Mouse (Mus musculus): ENCODE data around the gene Gins1. TPM values are rescaled to one million over a fixed set of nuclear protein-coding genes. Genes with fewer than 3 reads are reported as not detected.

The Gins1 gene
- polyA plus RNA-seq, 1 experiment: 14.0 TPM

GRCm38 (mm10) chr2:150959521-150959920 lies 54.3 kb downstream of the Gins1 start:
- H3K36me3 ChIP-seq (ENCODE audit: control insufficient read depth, insufficient read depth, low read length): no peaks in the 10 kb centered on the region
- peaks cover 2% of the 10 kb centered on the region; the same call in 1 of the 2 replicates for H3K4me1 ChIP-seq (ENCODE audit: control insufficient read depth, insufficient read depth, low read length)
- TF ChIP-seq CTCF (IDR thresholded peaks at IDR 0.05; ENCODE audit: control insufficient read depth, insufficient read depth, insufficient replicate concordance, low read depth, low read length): no peak
- no peak for TF ChIP-seq POLR2A (IDR thresholded peaks at IDR 0.05; ENCODE audit: control insufficient read depth, low read depth, low read length)
- H3K4me3 ChIP-seq (ENCODE audit: control insufficient read depth, low read depth, low read length): no peak overlapping the region
- no peaks in the 10 kb centered on the region for H3K27me3 ChIP-seq (ENCODE audit: control insufficient read depth, insufficient read depth, low read length)
- H3K27ac ChIP-seq (ENCODE audit: control insufficient read depth, insufficient read depth, low read depth, low read length): no peak overlapping the region

- no peaks in the 10 kb centered on the region for H3K36me3 ChIP-seq (ENCODE audit: control insufficient read depth, insufficient read depth, low read length)
- no peak overlapping the region for H3K27ac ChIP-seq (ENCODE audit: control insufficient read depth, insufficient read depth, low read depth, low read length)
- H3K4me3 ChIP-seq (ENCODE audit: control insufficient read depth, low read depth, low read length): no peak overlapping the region
- H3K4me1 ChIP-seq (ENCODE audit: control insufficient read depth, insufficient read depth, low read length): peaks cover under 1% of the 10 kb centered on the region; the same call in 1 of the 2 replicates
- TF ChIP-seq CTCF (IDR thresholded peaks at IDR 0.05; ENCODE audit: control insufficient read depth, insufficient read depth, insufficient replicate concordance, low read depth, low read length) (no peak), POLR2A (IDR thresholded peaks at IDR 0.05; ENCODE audit: control insufficient read depth, low read depth, low read length) (no peak)
- H3K27me3 ChIP-seq (ENCODE audit: control insufficient read depth, insufficient read depth, low read length): no peaks in the 10 kb centered on the region
Observed at GRCm38 (mm10) chr2:150963246-150963645, 58.0 kb downstream of the Gins1 start.

GRCm38 (mm10) chr2:150964641-150965040 lies 59.4 kb downstream of the Gins1 start:
- Histone ChIP-seq H3K4me3 (ENCODE audit: control insufficient read depth, low read depth, low read length) (peak overlapping the region; percentile 3), H3K27me3 (ENCODE audit: control insufficient read depth, insufficient read depth, low read length) (no peaks in the 10 kb centered on the region), H3K27ac (ENCODE audit: control insufficient read depth, insufficient read depth, low read depth, low read length) (no peak overlapping the region), H3K4me1 (ENCODE audit: control insufficient read depth, insufficient read depth, low read length) (no peaks in the 10 kb centered on the region), H3K36me3 (ENCODE audit: control insufficient read depth, insufficient read depth, low read length) (no peaks in the 10 kb centered on the region)
- TF ChIP-seq CTCF (IDR thresholded peaks at IDR 0.05; ENCODE audit: control insufficient read depth, insufficient read depth, insufficient replicate concordance, low read depth, low read length): no peak
- no peak for TF ChIP-seq POLR2A (IDR thresholded peaks at IDR 0.05; ENCODE audit: control insufficient read depth, low read depth, low read length)

GRCm38 (mm10) chr2:150965951-150966350 lies 60.8 kb downstream of the Gins1 start:
- Histone ChIP-seq H3K27me3 (ENCODE audit: control insufficient read depth, insufficient read depth, low read length) (no peaks in the 10 kb centered on the region), H3K4me1 (ENCODE audit: control insufficient read depth, insufficient read depth, low read length) (no peaks in the 10 kb centered on the region), H3K36me3 (ENCODE audit: control insufficient read depth, insufficient read depth, low read length) (peaks cover 1% of the 10 kb centered on the region; the same call in 1 of the 2 replicates), H3K4me3 (ENCODE audit: control insufficient read depth, low read depth, low read length) (no peak overlapping the region), H3K27ac (ENCODE audit: control insufficient read depth, insufficient read depth, low read depth, low read length) (no peak overlapping the region)
- TF ChIP-seq CTCF (IDR thresholded peaks at IDR 0.05; ENCODE audit: control insufficient read depth, insufficient read depth, insufficient replicate concordance, low read depth, low read length) (no peak), POLR2A (IDR thresholded peaks at IDR 0.05; ENCODE audit: control insufficient read depth, low read depth, low read length) (no peak)

GRCm38 (mm10) chr2:150967491-150967890 lies 62.3 kb downstream of the Gins1 start:
- no peak for TF ChIP-seq POLR2A (IDR thresholded peaks at IDR 0.05; ENCODE audit: control insufficient read depth, low read depth, low read length)
- no peak overlapping the region for H3K4me3 ChIP-seq (ENCODE audit: control insufficient read depth, low read depth, low read length)
- H3K27me3 ChIP-seq (ENCODE audit: control insufficient read depth, insufficient read depth, low read length): no peaks in the 10 kb centered on the region
- H3K36me3 ChIP-seq (ENCODE audit: control insufficient read depth, insufficient read depth, low read length): peaks cover 1% of the 10 kb centered on the region
- H3K4me1 ChIP-seq (ENCODE audit: control insufficient read depth, insufficient read depth, low read length): no peaks in the 10 kb centered on the region
- no peak overlapping the region for H3K27ac ChIP-seq (ENCODE audit: control insufficient read depth, insufficient read depth, low read depth, low read length)

- Histone ChIP-seq H3K4me1 (ENCODE audit: control insufficient read depth, insufficient read depth, low read length) (no peaks in the 10 kb centered on the region), H3K27ac (ENCODE audit: control insufficient read depth, insufficient read depth, low read depth, low read length) (no peak overlapping the region), H3K27me3 (ENCODE audit: control insufficient read depth, insufficient read depth, low read length) (no peaks in the 10 kb centered on the region), H3K36me3 (ENCODE audit: control insufficient read depth, insufficient read depth, low read length) (peaks cover 5% of the 10 kb centered on the region), H3K4me3 (ENCODE audit: control insufficient read depth, low read depth, low read length) (no peak overlapping the region)
- no peak for TF ChIP-seq POLR2A (IDR thresholded peaks at IDR 0.05; ENCODE audit: control insufficient read depth, low read depth, low read length)
- no peak for TF ChIP-seq CTCF (IDR thresholded peaks at IDR 0.05; ENCODE audit: control insufficient read depth, insufficient read depth, insufficient replicate concordance, low read depth, low read length)
Observed at GRCm38 (mm10) chr2:150969231-150969630, 64.0 kb downstream of the Gins1 start.

- H3K36me3 ChIP-seq (ENCODE audit: control insufficient read depth, insufficient read depth, low read length): peaks cover 5% of the 10 kb centered on the region
Observed at GRCm38 (mm10) chr2:150971856-150972255, 66.7 kb downstream of the Gins1 start.

GRCm38 (mm10) chr2:150972681-150973080 lies 67.5 kb downstream of the Gins1 start:
- H3K27ac ChIP-seq (ENCODE audit: control insufficient read depth, insufficient read depth, low read depth, low read length): no peak overlapping the region
- peaks cover 5% of the 10 kb centered on the region for H3K36me3 ChIP-seq (ENCODE audit: control insufficient read depth, insufficient read depth, low read length)
- no peaks in the 10 kb centered on the region for H3K4me1 ChIP-seq (ENCODE audit: control insufficient read depth, insufficient read depth, low read length)
- H3K4me3 ChIP-seq (ENCODE audit: control insufficient read depth, low read depth, low read length): no peak overlapping the region
- H3K27me3 ChIP-seq (ENCODE audit: control insufficient read depth, insufficient read depth, low read length): no peaks in the 10 kb centered on the region
- TF ChIP-seq CTCF (IDR thresholded peaks at IDR 0.05; ENCODE audit: control insufficient read depth, insufficient read depth, insufficient replicate concordance, low read depth, low read length): no peak
- TF ChIP-seq POLR2A (IDR thresholded peaks at IDR 0.05; ENCODE audit: control insufficient read depth, low read depth, low read length): no peak

More at GRCm38 (mm10) chr2:150971856-150972255, 66.7 kb downstream of the Gins1 start:
- Histone ChIP-seq H3K27ac (ENCODE audit: control insufficient read depth, insufficient read depth, low read depth, low read length) (no peak overlapping the region), H3K4me1 (ENCODE audit: control insufficient read depth, insufficient read depth, low read length) (no peaks in the 10 kb centered on the region), H3K4me3 (ENCODE audit: control insufficient read depth, low read depth, low read length) (no peak overlapping the region), H3K27me3 (ENCODE audit: control insufficient read depth, insufficient read depth, low read length) (no peaks in the 10 kb centered on the region)
- TF ChIP-seq POLR2A (IDR thresholded peaks at IDR 0.05; ENCODE audit: control insufficient read depth, low read depth, low read length) (no peak), CTCF (IDR thresholded peaks at IDR 0.05; ENCODE audit: control insufficient read depth, insufficient read depth, insufficient replicate concordance, low read depth, low read length) (no peak)

All from testis, adult 2 months (tissue).